Mouse (Mus musculus) brown adipose tissue, adult 24 weeks (tissue): ENCODE measurements around the gene Nfatc3. TPM values are rescaled to one million over a fixed set of nuclear protein-coding genes. Genes with fewer than 3 reads are reported as not detected.

Source experiments
- H3K27ac ChIP-seq: fragments of 200-500 bp; replicated peaks from 2 replicates; pipeline ENCODE4 v1.5.1; 2012; ENCODE audit warnings: low read depth, mild to moderate bottlenecking, low read length
- H3K4me1 ChIP-seq: fragments of 200-500 bp; 2 replicates; pipeline ENCODE4 v1.6.1; 2012; ENCODE audit warnings: low read length, mixed read lengths; ENCODE audit not compliant: control insufficient read depth, insufficient read depth, insufficient read length
- H3K4me3 ChIP-seq: fragments of 200-500 bp; 2 replicates; pipeline ENCODE4 v1.5.1; 2012; ENCODE audit warnings: low read depth, mild to moderate bottlenecking, low read length, moderate library complexity; ENCODE audit not compliant: insufficient read depth
- polyA plus RNA-seq: library from polyadenylated mRNA; stranded (reverse); fragments of >200 nt; gene quantifications from 2 replicates; pipeline ENCODE4 v1.2.4, GENCODE M21; 2012; ENCODE audit not compliant: missing spikeins, insufficient read depth, insufficient read length

Gene Nfatc3
- polyA plus RNA-seq, 1 experiment, result 28.2 TPM

DNA sequence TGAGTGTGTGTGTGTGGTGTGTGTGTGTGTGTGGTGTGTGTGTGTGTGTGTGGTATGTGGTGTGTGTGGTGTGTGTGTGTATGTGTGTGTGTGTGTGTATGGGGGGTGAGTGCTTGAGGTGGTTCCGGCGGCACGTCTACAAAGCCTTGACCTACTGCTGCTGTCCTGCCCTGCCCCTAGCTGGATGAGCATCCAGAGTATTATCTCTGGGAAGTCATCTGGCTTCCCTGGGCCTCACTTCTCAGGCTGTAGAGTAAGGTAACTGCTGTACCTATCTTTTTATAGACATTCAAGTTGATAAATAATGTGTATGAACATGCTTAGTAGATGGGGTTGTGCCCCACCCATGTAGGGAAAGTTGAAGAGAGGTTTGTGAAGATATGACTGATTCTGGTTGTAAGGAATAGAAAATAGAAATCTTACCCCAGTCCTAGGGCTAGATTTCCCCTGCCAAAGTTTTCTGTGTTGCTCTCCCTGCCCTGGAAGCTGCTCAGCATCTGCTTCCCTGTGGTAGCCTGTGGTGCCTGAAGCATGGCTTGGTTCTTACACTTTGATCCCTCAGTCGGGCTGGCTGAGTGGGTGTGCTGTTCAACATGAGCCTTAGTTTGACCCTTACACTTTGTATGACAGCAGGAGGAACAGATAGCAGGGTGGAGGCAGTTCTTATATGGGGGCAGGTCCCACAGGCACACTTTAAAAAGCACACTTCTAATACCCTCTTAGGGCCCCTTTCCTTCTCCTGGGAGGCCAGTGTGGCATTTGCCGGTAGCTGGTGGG is 10.6 kb upstream of the Nfatc3 start:
- Histone ChIP-seq H3K27ac (no peak overlapping the region), H3K4me3 (no peak overlapping the region), H3K4me1 (no peaks in the 10 kb centered on the region; the same call in 1 of the 2 replicates)

DNA sequence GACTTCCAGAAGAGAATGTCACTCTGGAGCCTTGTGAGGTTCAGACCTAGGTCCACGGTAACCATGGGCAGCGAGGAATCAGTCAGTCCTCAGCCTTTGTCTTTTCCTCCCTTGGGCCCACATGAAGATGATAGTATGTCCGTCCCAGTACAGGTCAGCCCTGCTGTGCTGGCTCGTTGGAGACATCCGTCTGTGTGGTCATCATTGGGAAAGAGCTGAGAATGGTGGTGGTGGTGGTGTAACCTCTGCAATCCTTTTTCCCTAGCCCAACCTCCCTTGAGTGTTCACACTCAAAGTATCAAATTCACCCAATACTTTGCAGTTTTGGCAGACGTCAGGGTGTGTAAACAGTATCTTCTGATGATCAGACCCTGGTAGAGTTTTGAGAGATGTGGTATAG is 8.8 kb upstream of the Nfatc3 start:
- H3K27ac ChIP-seq, result no peak overlapping the region
- H3K4me3 ChIP-seq, result no peak overlapping the region
- H3K4me1 ChIP-seq, result peaks cover 9% of the 10 kb centered on the region; the same call in 1 of the 2 replicates

DNA sequence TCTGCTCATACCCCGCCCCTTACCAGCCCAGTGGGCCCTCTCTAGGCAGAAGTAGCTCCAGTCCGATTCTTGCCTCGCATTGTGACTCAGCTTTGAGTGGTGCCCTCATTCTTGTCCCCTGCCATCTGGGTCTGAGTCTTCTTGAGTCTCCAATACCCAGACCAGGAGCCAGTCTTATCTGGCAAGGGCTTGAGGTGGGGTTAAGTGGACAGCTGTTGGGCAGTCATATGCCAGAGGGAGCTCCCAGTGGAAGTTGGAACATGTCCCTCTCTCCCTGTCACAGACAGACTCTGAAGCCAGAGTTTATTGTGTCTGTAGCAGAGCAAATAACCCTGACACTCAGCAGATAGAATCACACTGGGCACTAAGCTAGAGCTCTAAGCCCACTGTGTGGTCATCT is 7.6 kb upstream of the Nfatc3 start:
- no peak overlapping the region for H3K4me3 ChIP-seq
- H3K27ac ChIP-seq, result no peak overlapping the region
- H3K4me1 ChIP-seq, result peaks cover 9% of the 10 kb centered on the region; the same call in 1 of the 2 replicates

DNA sequence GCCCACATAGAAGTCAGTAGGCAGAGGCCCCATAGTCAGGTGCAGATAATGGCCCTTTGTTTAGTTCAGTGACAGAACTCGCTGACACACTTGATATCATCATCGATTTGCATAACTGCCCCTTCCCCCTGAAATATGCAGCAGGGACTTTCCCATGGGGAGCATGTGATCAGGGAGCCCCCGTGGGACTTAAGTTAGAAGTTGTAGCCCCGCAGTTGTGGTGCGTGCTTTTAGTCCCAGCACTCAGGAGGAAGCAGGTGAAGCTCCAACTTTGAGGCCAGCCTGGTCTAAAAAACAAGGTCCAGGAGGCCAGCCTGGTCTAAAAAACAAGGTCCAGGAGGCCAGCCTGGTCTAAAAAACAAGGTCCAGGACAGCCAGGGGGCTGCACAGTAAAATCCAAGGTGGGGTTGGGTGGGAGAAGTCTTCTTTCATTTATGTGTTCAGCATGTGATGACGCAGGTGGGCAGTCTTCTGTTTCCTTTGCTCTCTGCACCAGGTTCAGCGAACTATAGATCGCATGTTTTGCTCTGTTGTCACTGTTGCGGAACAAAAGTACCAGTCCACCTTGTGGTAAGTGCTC is 6.0 kb upstream of the Nfatc3 start:
- H3K4me1 ChIP-seq, result peaks cover 9% of the 10 kb centered on the region; the same call in 1 of the 2 replicates
- no peak overlapping the region for H3K27ac ChIP-seq
- H3K4me3 ChIP-seq, result no peak overlapping the region

DNA sequence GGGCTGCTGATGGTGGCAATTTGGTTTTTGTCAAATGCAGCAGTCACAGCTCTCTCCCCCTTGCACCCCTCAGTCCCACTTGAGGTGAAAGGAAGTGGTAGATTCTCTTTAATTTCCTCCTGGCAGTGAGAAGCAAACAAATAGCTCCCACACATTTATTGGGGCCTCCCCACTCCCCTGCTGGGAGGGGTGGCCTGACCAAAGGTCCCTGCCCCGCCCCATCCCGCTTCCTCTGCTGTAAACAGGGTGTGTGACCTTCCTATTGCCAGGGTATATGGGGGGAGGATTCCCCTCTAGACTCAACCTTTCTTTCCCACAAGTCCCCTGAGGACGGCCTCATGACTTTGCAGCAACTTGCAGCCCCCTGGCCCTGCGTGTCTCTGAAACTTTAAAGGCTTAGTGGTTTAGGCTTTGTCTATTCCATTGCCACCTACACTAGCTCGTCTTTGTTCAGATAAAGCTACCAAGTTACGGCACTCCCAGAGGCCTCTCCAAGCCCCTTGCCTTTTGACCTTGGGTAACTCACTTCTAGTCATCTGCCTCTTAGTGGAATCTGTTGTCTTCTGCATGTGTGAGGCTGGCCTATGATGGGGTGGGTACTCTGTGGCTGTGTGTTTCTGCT is 4.3 kb upstream of the Nfatc3 start:
- Histone ChIP-seq H3K4me1 (peaks cover 9% of the 10 kb centered on the region), H3K27ac (peak overlapping the region; percentile 46), H3K4me3 (no peak overlapping the region)

DNA sequence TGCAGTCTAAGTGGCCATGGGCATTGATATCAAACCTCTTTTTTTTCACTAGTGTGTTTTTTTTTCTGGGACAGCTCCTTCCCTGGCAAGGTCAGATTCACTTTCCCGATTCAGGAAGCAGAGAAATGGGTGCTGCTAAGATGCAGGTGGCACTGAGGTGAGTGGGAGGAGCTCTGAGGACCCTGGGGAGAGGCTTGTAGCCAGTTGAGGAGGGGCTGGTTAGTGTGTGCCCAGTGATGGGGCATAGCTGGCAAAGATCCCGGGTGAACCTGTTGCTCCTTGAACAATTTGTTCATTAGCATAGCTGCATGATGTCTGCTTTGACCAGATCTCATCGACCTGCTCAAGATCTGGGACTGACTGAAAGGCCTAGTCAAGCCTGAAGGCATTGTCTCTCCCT is 3.6 kb upstream of the Nfatc3 start:
- Histone ChIP-seq H3K4me1 (peaks cover 9% of the 10 kb centered on the region), H3K4me3 (no peak overlapping the region), H3K27ac (peak overlapping the region; percentile 46; the same call in 1 of the 2 replicates)

DNA sequence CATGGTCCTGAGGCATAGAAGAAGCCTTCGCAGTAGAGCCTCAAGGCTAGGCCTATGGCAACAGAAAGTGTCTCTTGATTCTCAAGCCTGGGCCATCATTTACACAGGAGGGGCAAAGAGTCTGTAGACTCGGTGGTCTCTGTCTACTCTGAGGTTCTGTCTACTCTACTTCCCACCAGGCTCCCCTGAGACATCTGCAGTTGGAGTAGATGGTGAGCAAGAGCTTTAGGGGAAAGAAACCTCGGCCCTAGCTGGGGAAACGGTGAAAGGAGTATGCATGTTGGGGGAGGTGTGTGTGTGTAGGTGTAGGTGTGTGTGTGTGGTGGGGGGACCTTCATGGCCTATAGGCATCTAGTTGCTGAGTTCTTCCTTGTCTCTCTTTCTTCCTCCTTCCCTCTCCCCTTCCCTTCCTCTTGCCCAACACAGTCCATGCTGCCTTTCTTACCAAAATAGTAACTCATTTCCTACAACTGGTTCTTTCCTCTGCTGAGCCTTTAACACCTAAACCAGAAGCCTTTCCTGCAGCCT is 2.1 kb upstream of the Nfatc3 start:
- Histone ChIP-seq H3K4me3 (no peak overlapping the region), H3K27ac (no peak overlapping the region), H3K4me1 (peaks cover 9% of the 10 kb centered on the region)

DNA sequence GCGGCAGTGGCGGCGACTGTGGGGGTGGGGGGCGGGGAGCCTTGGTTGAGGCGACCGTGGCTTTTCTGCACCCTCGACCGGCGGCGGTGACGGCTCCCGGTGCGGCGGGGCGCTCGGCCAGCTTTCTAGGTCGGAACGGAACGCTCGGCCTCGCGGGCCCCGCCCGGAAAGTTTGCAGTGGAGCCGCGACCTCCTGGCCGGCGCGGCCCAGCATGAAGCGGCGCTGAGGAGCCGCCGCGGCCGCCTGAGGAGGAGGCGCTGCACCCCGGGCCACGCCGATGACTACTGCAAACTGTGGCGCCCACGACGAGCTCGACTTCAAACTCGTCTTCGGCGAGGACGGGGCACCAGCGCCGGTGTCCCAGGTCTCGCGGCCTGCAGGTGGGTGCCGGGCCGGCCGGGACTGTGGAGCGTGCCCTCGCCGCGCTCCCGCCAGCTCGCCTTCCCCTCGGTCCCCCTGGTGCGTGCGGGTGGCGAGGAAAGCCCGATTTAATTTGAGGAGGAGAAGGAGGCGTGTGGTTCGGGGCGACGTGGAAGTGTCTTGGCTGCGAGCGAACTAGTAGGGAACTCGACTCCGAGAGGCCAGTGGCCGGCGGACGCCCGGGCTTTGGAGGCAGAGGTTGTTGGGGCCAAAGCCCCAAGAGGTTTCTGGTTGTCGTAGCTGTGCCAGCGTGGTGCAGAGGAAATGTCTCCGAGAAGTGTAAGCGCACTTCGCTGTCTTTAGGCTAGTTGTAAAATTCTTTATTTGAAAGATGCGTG is 1.2 kb downstream of the Nfatc3 start:
- Histone ChIP-seq H3K4me3 (peak overlapping the region; percentile 100), H3K27ac (peak overlapping the region; percentile 93), H3K4me1 (peaks cover 4% of the 10 kb centered on the region)

DNA sequence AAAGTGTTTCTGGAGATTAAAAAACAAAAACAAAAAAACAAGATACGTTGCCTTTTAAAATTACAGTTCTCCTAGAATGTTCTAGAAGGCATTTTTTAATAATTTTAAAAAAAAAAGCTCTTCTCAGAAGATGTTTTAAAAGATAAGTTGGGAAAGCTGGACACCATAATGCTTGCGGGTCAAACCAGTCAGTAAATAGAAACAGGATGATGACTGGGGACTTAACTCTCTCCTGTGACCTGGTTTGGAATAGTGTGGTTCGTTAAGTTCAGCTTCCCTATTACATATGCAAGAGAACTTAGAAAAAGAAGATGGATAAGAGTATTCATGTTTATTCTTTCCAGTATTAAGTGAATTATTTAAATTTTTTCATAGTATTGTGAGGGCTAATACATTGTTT is 1.9 kb downstream of the Nfatc3 start:
- H3K27ac ChIP-seq, result no peak overlapping the region
- H3K4me3 ChIP-seq, result peak overlapping the region; percentile 39; the same call in 1 of the 2 replicates
- H3K4me1 ChIP-seq, result peaks cover 4% of the 10 kb centered on the region

DNA sequence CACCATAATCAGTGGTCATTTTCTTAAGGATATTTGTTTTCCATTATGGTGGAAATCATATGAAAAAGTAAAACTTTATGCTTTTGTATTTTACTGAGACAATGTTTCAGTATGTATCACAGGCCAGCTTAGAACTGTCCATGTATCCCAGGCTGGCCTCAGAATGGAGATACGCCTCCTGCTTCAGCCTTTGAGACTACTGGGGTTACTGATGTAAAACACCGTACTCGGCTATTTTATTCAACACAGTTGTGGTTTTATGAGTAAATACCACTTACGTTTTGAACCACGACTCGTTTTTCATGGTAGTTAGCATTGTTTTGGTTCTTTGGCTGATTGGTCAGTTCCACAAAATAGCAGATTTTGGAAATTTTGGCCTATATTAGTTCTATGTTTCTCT is 3.0 kb downstream of the Nfatc3 start:
- Histone ChIP-seq H3K27ac (no peak overlapping the region), H3K4me1 (peaks cover 4% of the 10 kb centered on the region), H3K4me3 (no peak overlapping the region)

DNA sequence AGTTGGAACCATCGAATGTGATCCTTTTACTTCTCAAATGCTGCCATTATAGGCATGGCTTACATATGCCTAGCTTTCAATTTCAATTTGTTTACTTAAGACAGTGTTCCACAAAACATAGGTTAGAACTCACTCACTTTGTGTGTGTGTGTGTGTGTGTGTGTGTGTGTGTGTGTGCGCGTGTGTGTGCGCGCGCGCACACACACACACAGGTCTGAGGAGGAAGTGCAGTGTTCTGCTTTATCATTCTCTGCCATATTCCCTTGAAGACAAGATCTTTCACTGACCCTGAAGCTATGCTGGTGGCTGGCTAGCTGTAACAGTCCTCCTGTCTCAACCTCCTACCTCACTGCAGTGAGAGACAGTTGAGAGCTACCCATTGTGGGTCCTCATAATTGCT is 4.4 kb downstream of the Nfatc3 start:
- no peak overlapping the region for H3K27ac ChIP-seq
- no peak overlapping the region for H3K4me3 ChIP-seq
- peaks cover 4% of the 10 kb centered on the region for H3K4me1 ChIP-seq

DNA sequence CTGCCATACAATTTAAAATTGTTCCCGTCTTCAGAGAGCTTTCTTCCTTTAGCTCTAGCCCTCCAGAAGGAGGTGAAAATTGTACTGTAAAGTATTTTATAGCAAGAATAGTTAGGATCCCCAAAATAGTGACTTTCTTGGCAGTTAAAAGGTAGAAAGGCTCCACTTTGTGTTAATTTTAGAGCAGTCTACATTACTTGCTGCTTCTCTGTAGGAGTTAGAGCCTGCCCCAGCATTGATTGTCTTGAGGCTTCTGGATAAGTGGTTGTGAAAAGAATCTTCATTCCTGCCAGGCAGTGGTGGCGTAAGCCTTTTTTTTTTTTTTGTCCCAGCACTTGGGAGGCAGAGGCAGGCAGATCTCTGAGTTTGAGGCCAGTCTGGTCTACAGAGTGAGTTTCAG is 8.1 kb downstream of the Nfatc3 start:
- peaks cover 6% of the 10 kb centered on the region for H3K4me1 ChIP-seq
- H3K27ac ChIP-seq, result no peak overlapping the region
- no peak overlapping the region for H3K4me3 ChIP-seq

DNA sequence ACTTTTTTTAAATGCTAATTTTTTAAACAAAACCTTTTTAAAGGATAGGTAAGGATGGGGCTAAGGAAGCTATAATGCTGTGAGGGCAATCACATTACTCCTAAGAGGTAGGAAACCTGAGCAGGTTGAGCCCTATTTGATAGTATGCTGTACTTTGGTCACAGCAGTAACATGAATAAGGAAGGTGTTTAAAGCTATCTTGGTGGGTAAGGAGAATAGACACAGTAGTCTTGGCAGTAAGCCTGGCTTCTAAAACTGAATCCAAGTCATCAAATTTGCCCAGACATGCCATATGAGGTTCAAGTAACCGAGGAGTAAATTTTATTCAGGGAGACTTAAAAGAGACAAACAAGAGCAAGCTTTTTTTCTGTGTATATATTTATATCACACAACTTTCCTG is 10.9 kb downstream of the Nfatc3 start:
- peaks cover 2% of the 10 kb centered on the region; the same call in 1 of the 2 replicates for H3K4me1 ChIP-seq
- H3K27ac ChIP-seq, result no peak overlapping the region
- H3K4me3 ChIP-seq, result no peak overlapping the region

DNA sequence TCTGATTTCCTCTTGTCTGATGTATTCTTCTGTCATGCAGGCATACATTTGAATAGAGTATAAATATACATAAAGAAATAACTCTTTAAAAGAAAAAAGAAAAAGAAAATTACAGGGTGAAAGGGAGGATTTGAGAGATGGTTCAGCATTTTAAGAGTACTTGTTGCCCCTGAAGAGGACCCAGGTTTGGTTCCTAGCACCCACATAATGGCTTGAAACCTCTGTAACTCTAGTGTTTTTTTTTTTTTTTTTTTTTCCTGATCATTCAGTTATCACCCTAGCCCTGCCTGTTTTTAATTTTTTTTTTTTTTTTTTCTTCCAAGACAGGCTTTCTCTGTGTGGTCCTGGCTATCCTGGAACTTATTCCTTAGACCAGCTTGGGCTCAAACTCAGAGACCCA is 13.5 kb downstream of the Nfatc3 start:
- peaks cover 9% of the 10 kb centered on the region for H3K4me1 ChIP-seq
- H3K27ac ChIP-seq, result no peak overlapping the region
- H3K4me3 ChIP-seq, result no peak overlapping the region

DNA sequence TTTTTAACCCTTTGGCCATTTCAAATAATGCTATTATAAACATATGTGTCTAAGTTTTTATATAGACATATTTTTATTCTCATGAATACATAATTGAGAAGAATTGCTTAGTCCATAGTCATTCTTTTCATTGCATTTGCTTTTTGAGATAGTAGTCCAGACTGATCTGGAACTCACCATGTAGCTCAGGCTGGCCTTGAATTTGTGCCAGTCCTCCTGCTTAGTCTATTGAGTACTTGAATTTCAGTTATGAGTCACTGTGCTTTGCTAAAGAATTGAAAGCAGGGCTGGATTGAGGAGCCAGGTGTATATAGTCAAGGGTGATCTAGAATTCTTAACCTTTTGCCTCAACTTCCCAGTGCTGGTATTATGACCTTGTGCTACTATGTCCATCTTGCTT is 15.6 kb downstream of the Nfatc3 start:
- H3K4me3 ChIP-seq, result no peak overlapping the region
- peaks cover 9% of the 10 kb centered on the region for H3K4me1 ChIP-seq
- H3K27ac ChIP-seq, result no peak overlapping the region
